Mouse (Mus musculus): ENCODE measurements around the gene Kpna4. TPM values are rescaled to one million over a fixed set of nuclear protein-coding genes. Genes with fewer than 3 reads are reported as not detected.

The Kpna4 gene
- total and polyA plus RNA-seq, 2 experiments from 2014 or later: 27.3 to 67.0 TPM

- TF ChIP-seq CTCF (IDR thresholded peaks at IDR 0.05): peak; percentile 34
- no peaks in the 10 kb centered on the region for H3K9me3 ChIP-seq (ENCODE audit: low read length)
- WGBS: under 1% methylated on average over 76 of the region's 80 CpGs
- H3K4me3 ChIP-seq (ENCODE audit: low read depth, low read length): peak within 1 kb of the TSS; percentile 83
- no peaks in the 10 kb centered on the region for H3K36me3 ChIP-seq (ENCODE audit: insufficient read depth, low read length)
- H3K4me2 ChIP-seq (ENCODE audit: low read depth, low read length, poor library complexity, severe bottlenecking): peak within 1 kb of the TSS; percentile 85
- H3K27me3 ChIP-seq (ENCODE audit: insufficient read depth, low read length): no peaks in the 10 kb centered on the region
- H3K9ac ChIP-seq (replicated peaks; ENCODE audit: low read length, poor library complexity, severe bottlenecking): peak within 1 kb of the TSS; percentile 72
- 0 out of 2 replicates have a peak, but pooled peaks cover 4% of the 10 kb centered on the region for H3K4me1 ChIP-seq (ENCODE audit: insufficient read depth, low read length)
- ATAC-seq (ENCODE audit: low FRiP score) (peak; percentile 95), DNase-seq (ENCODE audit: low spot score) (peak; percentile 96)
- peak within 1 kb of the TSS; percentile 70 for H3K27ac ChIP-seq (ENCODE audit: low read depth, low read length)
Observed at GRCm38 (mm10) chr3:69044645-69045399, 82.1 kb downstream of the Kpna4 start, which contains the start of gene Trim59. Trim59 (minus strand) TSS chr3:69044755.

- DNase-seq (ENCODE audit: low spot score) (no peak), ATAC-seq (ENCODE audit: low FRiP score) (peak; percentile 66)
- Histone ChIP-seq H3K4me1 (ENCODE audit: insufficient read depth, low read length) (0 out of 2 replicates have a peak, but pooled peaks cover 4% of the 10 kb centered on the region), H3K27me3 (ENCODE audit: insufficient read depth, low read length) (no peaks in the 10 kb centered on the region), H3K4me2 (ENCODE audit: low read depth, low read length, poor library complexity, severe bottlenecking) (peak overlapping the region; percentile 85), H3K9ac (replicated peaks; ENCODE audit: low read length, poor library complexity, severe bottlenecking) (peak overlapping the region; percentile 72), H3K27ac (ENCODE audit: low read depth, low read length) (peak overlapping the region; percentile 70), H3K36me3 (ENCODE audit: insufficient read depth, low read length) (no peaks in the 10 kb centered on the region), H3K4me3 (ENCODE audit: low read depth, low read length) (peak overlapping the region; percentile 83), H3K9me3 (ENCODE audit: low read length) (no peaks in the 10 kb centered on the region)
- WGBS: under 1% methylated on average over 32 of the region's 42 CpGs
- TF ChIP-seq CTCF (IDR thresholded peaks at IDR 0.05): no peak
Observed at GRCm38 (mm10) chr3:69044167-69044591, 82.7 kb downstream of the Kpna4 start.

DNA sequence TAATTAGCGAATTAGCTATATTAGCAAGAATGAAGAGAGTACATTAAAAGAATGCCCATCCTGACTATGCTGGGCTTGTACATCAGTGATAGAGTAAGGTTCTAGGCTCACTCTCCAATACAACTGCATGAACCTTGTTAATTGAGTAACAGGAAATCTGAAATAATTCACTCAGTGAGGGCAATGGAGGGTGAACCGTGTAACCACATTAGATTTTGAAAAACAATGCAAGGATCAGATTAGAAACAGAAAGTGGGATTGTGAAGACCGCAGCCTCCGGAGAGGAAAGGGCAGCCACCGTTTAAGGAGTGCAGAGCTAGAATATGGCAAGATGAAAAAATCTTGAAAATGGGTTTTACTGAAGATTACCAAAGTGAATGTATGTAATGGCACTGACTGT is 85.6 kb downstream of the Kpna4 start:
- no peak overlapping the region for H3K9ac ChIP-seq (replicated peaks; ENCODE audit: low read length, poor library complexity, severe bottlenecking)
- no peak for TF ChIP-seq CTCF (IDR thresholded peaks at IDR 0.05)
- ATAC-seq (ENCODE audit: low FRiP score) (no peak), DNase-seq (ENCODE audit: low spot score) (no peak)
- no peaks in the 10 kb centered on the region for H3K36me3 ChIP-seq (ENCODE audit: insufficient read depth, low read length)
- H3K27ac ChIP-seq (ENCODE audit: low read depth, low read length): no peak overlapping the region
- H3K4me3 ChIP-seq (ENCODE audit: low read depth, low read length): no peak overlapping the region
- WGBS: 54% methylated on average over 5 of the region's 5 CpGs
- 0 out of 2 replicates have a peak, but pooled peaks cover 4% of the 10 kb centered on the region for H3K4me1 ChIP-seq (ENCODE audit: insufficient read depth, low read length)
- no peaks in the 10 kb centered on the region for H3K9me3 ChIP-seq (ENCODE audit: low read length)
- no peak overlapping the region for H3K4me2 ChIP-seq (ENCODE audit: low read depth, low read length, poor library complexity, severe bottlenecking)
- H3K27me3 ChIP-seq (ENCODE audit: insufficient read depth, low read length): no peaks in the 10 kb centered on the region

DNA sequence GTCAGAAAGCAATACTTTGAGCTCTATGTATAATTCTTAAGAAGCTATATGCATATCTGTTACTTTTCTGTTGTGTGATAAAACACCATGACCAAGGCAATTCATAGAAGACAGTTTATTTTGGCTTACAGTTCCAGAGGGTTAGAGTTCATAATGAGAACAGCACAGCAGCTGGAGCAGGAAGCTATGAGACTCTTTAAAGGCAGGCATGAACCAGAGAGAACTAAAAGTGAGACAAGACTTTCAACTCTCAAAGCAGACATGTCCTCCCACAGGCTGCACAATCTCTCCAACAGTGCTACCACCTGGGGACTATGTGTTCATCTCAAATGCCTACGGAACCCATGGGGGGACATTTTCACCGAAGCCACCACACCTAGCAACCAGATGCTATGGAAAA is 86.8 kb downstream of the Kpna4 start:
- Histone ChIP-seq H3K9me3 (ENCODE audit: low read length) (no peaks in the 10 kb centered on the region), H3K9ac (replicated peaks; ENCODE audit: low read length, poor library complexity, severe bottlenecking) (no peak overlapping the region), H3K4me3 (ENCODE audit: low read depth, low read length) (no peak overlapping the region), H3K27ac (ENCODE audit: low read depth, low read length) (no peak overlapping the region), H3K4me1 (ENCODE audit: insufficient read depth, low read length) (no peaks in the 10 kb centered on the region), H3K27me3 (ENCODE audit: insufficient read depth, low read length) (no peaks in the 10 kb centered on the region), H3K4me2 (ENCODE audit: low read depth, low read length, poor library complexity, severe bottlenecking) (no peak overlapping the region), H3K36me3 (ENCODE audit: insufficient read depth, low read length) (no peaks in the 10 kb centered on the region)
- WGBS: 85% methylated on average over 2 of the region's 2 CpGs
- ATAC-seq (ENCODE audit: low FRiP score) (no peak), DNase-seq (ENCODE audit: low spot score) (no peak)
- no peak for TF ChIP-seq CTCF (IDR thresholded peaks at IDR 0.05)

- no peak for TF ChIP-seq CTCF (IDR thresholded peaks at IDR 0.05)
- Histone ChIP-seq H3K4me1 (ENCODE audit: insufficient read depth, low read length) (no peaks in the 10 kb centered on the region), H3K4me2 (ENCODE audit: low read depth, low read length, poor library complexity, severe bottlenecking) (no peak overlapping the region), H3K27ac (ENCODE audit: low read depth, low read length) (no peak overlapping the region), H3K27me3 (ENCODE audit: insufficient read depth, low read length) (no peaks in the 10 kb centered on the region), H3K9ac (replicated peaks; ENCODE audit: low read length, poor library complexity, severe bottlenecking) (no peak overlapping the region), H3K36me3 (ENCODE audit: insufficient read depth, low read length) (peaks cover 2% of the 10 kb centered on the region; the same call in 1 of the 2 replicates), H3K4me3 (ENCODE audit: low read depth, low read length) (no peak overlapping the region), H3K9me3 (ENCODE audit: low read length) (no peaks in the 10 kb centered on the region)
- DNase-seq (ENCODE audit: low spot score): no peak
- WGBS: 100% methylated on average over 1 of the region's 1 CpGs
- no peak for ATAC-seq (ENCODE audit: low FRiP score)
Observed at GRCm38 (mm10) chr3:69026133-69026783, 100.7 kb downstream of the Kpna4 start.

DNA sequence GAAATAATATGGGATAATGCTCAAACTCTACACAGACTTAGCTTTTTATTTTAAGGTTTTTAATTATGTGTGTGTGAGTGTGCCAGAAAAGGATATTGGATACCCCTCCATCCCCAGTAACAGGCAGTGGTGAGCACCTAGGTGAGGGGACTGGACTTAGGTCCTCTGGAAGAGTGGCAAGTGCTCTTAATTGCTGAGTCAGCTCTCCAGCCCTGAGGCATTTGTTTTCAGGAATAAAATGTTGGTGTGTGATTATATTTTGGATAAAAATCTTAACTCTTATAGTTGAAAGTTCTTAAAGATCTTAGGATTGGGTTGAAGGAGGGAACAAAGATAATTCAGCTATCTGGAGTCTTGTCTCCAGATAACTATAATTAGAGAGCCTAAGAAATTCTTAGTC is 106.1 kb downstream of the Kpna4 start:
- Histone ChIP-seq H3K4me1 (ENCODE audit: insufficient read depth, low read length) (no peaks in the 10 kb centered on the region), H3K9ac (replicated peaks; ENCODE audit: low read length, poor library complexity, severe bottlenecking) (no peak overlapping the region), H3K36me3 (ENCODE audit: insufficient read depth, low read length) (no peaks in the 10 kb centered on the region), H3K4me3 (ENCODE audit: low read depth, low read length) (no peak overlapping the region), H3K27me3 (ENCODE audit: insufficient read depth, low read length) (no peaks in the 10 kb centered on the region), H3K4me2 (ENCODE audit: low read depth, low read length, poor library complexity, severe bottlenecking) (no peak overlapping the region), H3K27ac (ENCODE audit: low read depth, low read length) (no peak overlapping the region), H3K9me3 (ENCODE audit: low read length) (no peaks in the 10 kb centered on the region)
- no peak for TF ChIP-seq CTCF (IDR thresholded peaks at IDR 0.05)
- no peak for DNase-seq (ENCODE audit: low spot score)
- no peak for ATAC-seq (ENCODE audit: low FRiP score)
